Mouse (Mus musculus): ENCODE data around the gene Serpina3b.

Gene Serpina3b

DNA sequence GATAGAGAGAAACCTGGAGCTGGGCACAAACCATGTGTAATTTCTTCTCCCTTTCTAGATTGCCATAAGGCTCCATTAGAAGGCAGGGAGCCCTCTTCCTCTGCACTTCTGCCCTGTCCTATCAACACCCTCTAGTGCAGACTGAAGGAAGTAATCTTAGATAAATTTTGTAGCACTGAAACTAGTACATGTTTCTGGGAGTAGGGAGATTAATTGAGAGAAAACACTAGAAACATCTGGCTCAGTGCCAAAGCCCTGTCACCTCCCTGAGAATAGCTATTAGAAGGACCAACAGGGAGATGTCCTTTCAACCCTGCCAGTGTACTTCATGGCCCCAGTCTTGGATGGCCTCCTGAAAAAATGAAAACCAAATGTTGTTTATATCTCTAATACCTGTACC is 50.8 kb downstream of the Serpina3b start:
- no peak for DNase-seq

DNA sequence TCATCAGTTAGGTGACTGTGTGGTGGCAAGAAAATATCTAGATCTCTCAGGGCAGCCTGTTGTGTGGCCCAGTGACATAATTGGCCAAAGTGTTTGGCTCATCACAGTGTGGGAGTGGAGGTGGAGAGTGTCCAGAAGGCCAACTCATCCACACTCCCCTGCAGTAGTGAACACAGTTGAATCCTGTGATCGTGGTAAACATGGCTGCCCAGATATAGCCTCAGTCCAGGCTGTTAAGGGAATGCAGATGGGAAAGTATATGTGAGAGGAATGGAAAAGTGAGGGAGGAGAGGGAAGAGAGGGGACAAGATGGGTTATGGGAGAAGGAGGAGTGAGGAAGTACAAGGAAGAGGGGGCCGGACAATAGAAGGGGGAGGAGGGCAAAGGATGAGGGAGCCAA is 51.2 kb downstream of the Serpina3b start:
- no peak for DNase-seq

DNA sequence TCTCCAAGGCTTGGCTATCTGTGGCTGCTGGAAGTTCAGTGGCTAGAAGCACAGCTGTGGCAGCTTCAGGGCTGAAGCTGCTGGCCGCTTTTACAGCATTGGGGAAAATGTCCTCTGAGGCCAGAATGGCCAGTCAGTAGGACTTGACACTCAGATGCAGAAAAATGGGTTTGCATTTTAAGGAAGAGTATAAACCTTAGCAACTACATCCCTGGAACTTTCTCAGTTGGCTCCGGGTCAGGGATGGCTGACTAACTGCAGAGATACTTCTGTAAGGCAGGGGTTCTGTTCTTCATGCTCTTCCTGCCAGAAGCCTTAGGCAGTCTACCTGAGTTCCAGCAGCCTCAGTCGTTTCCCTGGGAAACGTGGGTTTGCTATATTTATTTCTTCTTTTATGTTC is 57.2 kb downstream of the Serpina3b start:
- no peak for DNase-seq

DNA sequence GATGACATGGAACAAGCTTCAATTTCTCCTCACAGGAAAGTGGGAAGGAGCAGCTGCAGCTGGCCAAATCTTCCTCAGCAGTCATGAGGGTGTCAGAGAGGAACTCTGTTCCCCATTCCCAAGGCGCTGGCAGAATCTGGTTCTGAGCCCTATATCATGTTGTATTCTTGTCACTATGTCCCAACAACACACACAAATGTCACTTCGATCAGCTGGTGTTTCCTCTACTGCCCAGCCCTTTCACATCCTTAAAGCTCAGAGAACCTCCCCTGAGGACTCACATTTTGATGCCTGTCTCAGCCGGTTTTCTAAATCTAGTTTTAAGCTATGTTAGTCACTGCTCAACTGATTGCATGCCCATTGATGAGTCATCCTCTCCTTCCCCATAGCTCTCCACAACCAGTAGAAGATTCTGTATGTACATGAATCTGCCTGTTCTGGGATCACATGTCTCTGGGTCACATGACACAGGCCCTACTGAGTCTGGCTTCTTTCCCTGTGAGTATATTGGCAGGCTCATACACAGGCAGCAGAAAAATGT is 58.3 kb downstream of the Serpina3b start:
- DNase-seq, result no peak

All from thymus, adult 18-20 months (tissue).